Mouse (Mus musculus) ES-E14 (cell line): Measurements from ENCODE around the gene Fhl2. TPM values are rescaled to one million over a fixed set of nuclear protein-coding genes. Genes with fewer than 3 reads are reported as not detected.
"Not testable (repeated sequence)": the region's sequence is repeated elsewhere in the genome, so short reads cannot be mapped to it uniquely, and the experiment has no call there.

Experiments used
- DNase-seq: peaks from one replicate; pipeline ENCODE4 v3.0.0-alpha.2; 2013; ENCODE audit warnings: low read depth, low spot score
- H3K27ac ChIP-seq: 2 replicates; pipeline ENCODE4 v1.5.1; 2012; ENCODE audit warnings: low read depth, mild to moderate bottlenecking, low read length, moderate library complexity, mixed read lengths; ENCODE audit not compliant: poor library complexity, insufficient read depth, severe bottlenecking
- H3K36me3 ChIP-seq: 2 replicates; pipeline ENCODE4 v1.6.1; 2012; ENCODE audit warnings: mild to moderate bottlenecking, low read length, moderate library complexity, mixed read lengths; ENCODE audit not compliant: control insufficient read depth, poor library complexity, insufficient read depth, severe bottlenecking
- H3K4me1 ChIP-seq, 2 experiments: fragments of 150-350 bp in 1 of 2; sonication (generic) in 1 of 2; 2 replicates each; pipeline ENCODE4 v1.6.1; 2012; ENCODE audit warnings: low read length in 2 of 2, mild to moderate bottlenecking in 1 of 2, mixed read lengths in 1 of 2; ENCODE audit not compliant: control insufficient read depth in 2 of 2, insufficient read depth in 2 of 2, poor library complexity in 1 of 2
- H3K4me3 ChIP-seq, 2 experiments: fragments of 150-350 bp in 1 of 2; sonication (generic) in 1 of 2; 2 replicates each; pipeline ENCODE4 v1.5.1; 2012; ENCODE audit warnings: low read length in 2 of 2, low read depth in 1 of 2, mild to moderate bottlenecking in 1 of 2, mixed read lengths in 1 of 2; ENCODE audit not compliant: insufficient read depth in 1 of 2, poor library complexity in 1 of 2, severe bottlenecking in 1 of 2
- H3K9ac ChIP-seq: 2 replicates; pipeline ENCODE4 v1.6.1; 2012; ENCODE audit warnings: low read depth, mild to moderate bottlenecking, low read length, mixed read lengths; ENCODE audit not compliant: poor library complexity, insufficient read depth, severe bottlenecking
- H3K9me3 ChIP-seq: fragments of 150-350 bp; sonication (generic); 2 replicates; pipeline ENCODE4 v1.6.1; 2012; ENCODE audit warnings: low read depth, mild to moderate bottlenecking, low read length; ENCODE audit not compliant: control insufficient read depth, insufficient read depth
- CHD2 ChIP-seq: IDR thresholded peaks from 2 replicates; pipeline ENCODE4 v1.6.1; 2014; ENCODE audit warnings: mild to moderate bottlenecking, low read depth, low read length, inconsistent platforms
- HCFC1 ChIP-seq: IDR thresholded peaks from 2 replicates; pipeline ENCODE4 v1.6.1; 2012; ENCODE audit warnings: low read length, inconsistent platforms, borderline replicate concordance; ENCODE audit not compliant: insufficient read depth
- MAFK ChIP-seq: IDR thresholded peaks from 2 replicates; pipeline ENCODE4 v1.6.1; 2014; ENCODE audit warnings: mild to moderate bottlenecking, low read depth, low read length, inconsistent platforms; ENCODE audit not compliant: insufficient read depth
- ZC3H11A ChIP-seq: IDR thresholded peaks from 2 replicates; pipeline ENCODE4 v1.6.1; 2012; ENCODE audit warnings: low read depth, mild to moderate bottlenecking, inconsistent platforms, low read length, borderline replicate concordance
- ZNF384 ChIP-seq: IDR thresholded peaks from 2 replicates; pipeline ENCODE4 v1.6.1; 2012; ENCODE audit warnings: low read depth, low read length, inconsistent platforms
- in situ Hi-C, 2 experiments: fragments of 600-800 bp; cut with MboI; formaldehyde crosslinking; loops; one replicate each; pipeline ENCODE4 v1.15.1; 2025; ENCODE audit warnings: low sequenced_read_pairs in 2 of 2, inconsistent platforms in 1 of 2; ENCODE audit not compliant: unreplicated experiment in 2 of 2
- total RNA-seq: library from RNA; depleted of rRNA; stranded (reverse); fragments of 300-350 nt; gene quantifications from 2 replicates; pipeline ENCODE4 v1.2.3, GENCODE M21; 2012

Fhl2 gene
- total RNA-seq, 1 experiment, result 27.4 TPM

GRCm38 (mm10) chr1:43137334-43137733 is 59.5 kb downstream of the Fhl2 start:
- Histone ChIP-seq H3K4me1 (peaks cover 0 to 2% of the 10 kb centered on the region in 2 experiments; a peak in 1 of 4 replicates), H3K9me3 (no peaks in the 10 kb centered on the region), H3K27ac (no peak overlapping the region), H3K9ac (no peak overlapping the region), H3K36me3 (no peaks in the 10 kb centered on the region), H3K4me3 (no peak overlapping the region)
- in situ Hi-C loops, result loop anchor here in 1 of 2 experiments (5.0 kb wide), 1 partner anchor 130 kb away; no protein-coding TSS in a partner anchor
- DNase-seq, result no peak
- TF ChIP-seq HCFC1 (no peak), ZNF384 (no peak)

GRCm38 (mm10) chr1:43136488-43137029 is 60.2 kb downstream of the Fhl2 start:
- not testable (repeated sequence) for H3K36me3 ChIP-seq, H3K4me1 ChIP-seq, H3K27ac ChIP-seq, H3K9me3 ChIP-seq, H3K9ac ChIP-seq, H3K4me3 ChIP-seq, DNase-seq
- in situ Hi-C loops, result loop anchor here in 1 of 2 experiments (5.0 kb wide), 1 partner anchor 131 kb away; no protein-coding TSS in a partner anchor

GRCm38 (mm10) chr1:43131591-43131990 is 65.2 kb downstream of the Fhl2 start:
- Histone ChIP-seq H3K36me3 (no peaks in the 10 kb centered on the region), H3K4me1 (peaks cover 0 to 5% of the 10 kb centered on the region in 2 experiments; a peak in 1 of 4 replicates), H3K9ac (no peak overlapping the region), H3K4me3 (no peak overlapping the region), H3K9me3 (no peaks in the 10 kb centered on the region), H3K27ac (no peak overlapping the region)
- in situ Hi-C loops, result no loop called here
- TF ChIP-seq ZC3H11A, result no peak
- TF ChIP-seq CHD2, result no peak
- TF ChIP-seq HCFC1, result no peak
- TF ChIP-seq MAFK, result no peak
- no peak for TF ChIP-seq ZNF384
- no peak for DNase-seq

- TF ChIP-seq CHD2 (no peak), MAFK (no peak), ZC3H11A (no peak), ZNF384 (no peak), HCFC1 (no peak)
- no peaks in the 10 kb centered on the region for H3K9me3 ChIP-seq
- H3K27ac ChIP-seq, result no peak overlapping the region
- H3K36me3 ChIP-seq, result no peaks in the 10 kb centered on the region
- H3K4me3 ChIP-seq, result no peak overlapping the region
- DNase-seq, result no peak
- no peak overlapping the region for H3K9ac ChIP-seq
- peaks cover 0 to 5% of the 10 kb centered on the region in 2 experiments; a peak in 1 of 4 replicates for H3K4me1 ChIP-seq
- in situ Hi-C loops, result no loop called here
These were observed 66.4 kb downstream of the Fhl2 start for GRCm38 (mm10) chr1:43130219-43130981.
